Mouse (Mus musculus) spleen, embryonic (tissue): Measurements from ENCODE around the gene Ift172.

Experiments used
- CTCF ChIA-PET: fragments of 350-600 bp; sonication (Branson Sonifier 250); formaldehyde crosslinking; loops from one replicate; lab custom pipeline; 2022; lab: Charles Lee

Gene Ift172

GRCm38 (mm10) chr5:31266101-31266500 is 24.8 kb downstream of the Ift172 start:
- CTCF ChIA-PET: interaction anchor here (0.6 kb wide), 1 partner anchor 1558 kb away, joined by 5 read pairs; no protein-coding TSS in a partner anchor

GRCm38 (mm10) chr5:31257616-31258015 is 33.3 kb downstream of the Ift172 start:
- CTCF ChIA-PET: no interaction called here

GRCm38 (mm10) chr5:31255971-31256370 is 34.9 kb downstream of the Ift172 start:
- CTCF ChIA-PET: interaction anchor here (0.7 kb wide), 1 partner anchor 100 kb away, joined by 14 read pairs; no protein-coding TSS in a partner anchor

- CTCF ChIA-PET: interaction anchor here (0.7 kb wide), 1 partner anchor 99 kb away, joined by 14 read pairs; no protein-coding TSS in a partner anchor
Observed at GRCm38 (mm10) chr5:31255381-31255780, 35.5 kb downstream of the Ift172 start.

- CTCF ChIA-PET: no interaction called here
Observed at GRCm38 (mm10) chr5:31254901-31255300, 36.0 kb downstream of the Ift172 start.

- CTCF ChIA-PET: no interaction called here
Observed at GRCm38 (mm10) chr5:31254452-31254851, 36.5 kb downstream of the Ift172 start.

- CTCF ChIA-PET: no interaction called here
Observed at GRCm38 (mm10) chr5:31253806-31254205, 37.1 kb downstream of the Ift172 start.

GRCm38 (mm10) chr5:31252795-31253545 is 37.9 kb downstream of the Ift172 start:
- CTCF ChIA-PET: no interaction called here

- CTCF ChIA-PET: no interaction called here
Observed at GRCm38 (mm10) chr5:31252151-31252550, 38.8 kb downstream of the Ift172 start.

GRCm38 (mm10) chr5:31251541-31252101 is 39.3 kb downstream of the Ift172 start, which contains the start of gene Krtcap3:
TSS of gene Krtcap3 (plus strand) at chr5:31251691.
- CTCF ChIA-PET: no interaction called here

- CTCF ChIA-PET: no interaction called here
Observed at GRCm38 (mm10) chr5:31250716-31251115, 40.2 kb downstream of the Ift172 start.

GRCm38 (mm10) chr5:31242191-31242590 is 48.7 kb downstream of the Ift172 start:
- CTCF ChIA-PET: interaction anchor here (1.1 kb wide), 1 partner anchor 28 kb away, joined by 14 read pairs; no protein-coding TSS in a partner anchor

- CTCF ChIA-PET: interaction anchor here (0.7 kb wide), 1 partner anchor 63 kb away, joined by 4 read pairs; no protein-coding TSS in a partner anchor
Observed at GRCm38 (mm10) chr5:31241522-31242034, 49.3 kb downstream of the Ift172 start.

- CTCF ChIA-PET: interaction anchor here (0.7 to 0.8 kb wide), 2 partner anchors 50 to 64 kb away, joined by 3 to 4 read pairs; partner anchors contain the start of gene Ift172
Observed at GRCm38 (mm10) chr5:31240637-31241521, 50.0 kb downstream of the Ift172 start, which contains the start of the genes Nrbp1 and Gm9970. TSS of gene Nrbp1 (plus strand) at chr5:31240864. TSS of gene Gm9970 (minus strand) at chr5:31241232.

- CTCF ChIA-PET: no interaction called here
Observed at GRCm38 (mm10) chr5:31226641-31227040, 64.3 kb downstream of the Ift172 start.

GRCm38 (mm10) chr5:31222696-31223095 is 68.2 kb downstream of the Ift172 start:
- CTCF ChIA-PET: no interaction called here

GRCm38 (mm10) chr5:31221304-31221945 is 69.5 kb downstream of the Ift172 start:
- CTCF ChIA-PET: no interaction called here

- CTCF ChIA-PET: no interaction called here
Observed at GRCm38 (mm10) chr5:31220448-31221303, 70.2 kb downstream of the Ift172 start, which contains the start of gene Ppm1g. TSS of gene Ppm1g (minus strand) at chr5:31220687.

- CTCF ChIA-PET: no interaction called here
Observed at GRCm38 (mm10) chr5:31219911-31220447, 70.9 kb downstream of the Ift172 start.
